Mouse (Mus musculus) kidney, postnatal 0 days (tissue): ENCODE results near the gene Zfp428. TPM values are rescaled to one million over a fixed set of nuclear protein-coding genes. Genes with fewer than 3 reads are reported as not detected.
A peak's percentile ranks its signal among the peaks of the same experiment; 100 is the strongest.

Source experiments
- ATAC-seq: fragments of 200-750 bp; cut with Nextera tagmentation; replicated peaks from 2 replicates; pipeline ENCODE4 v1.8.0; 2017; ENCODE audit warnings: low read depth, moderate number of reproducible peaks, moderate TSS enrichment, moderate library complexity; ENCODE audit not compliant: low FRiP score
- DNase-seq: peaks from one replicate; pipeline ENCODE4 v3.0.0-alpha.2; 2016; ENCODE audit warnings: low spot score
- H3K27ac ChIP-seq: fragments of 300-500 bp; sonication (generic); 2 replicates; pipeline ENCODE4 v1.5.1; 2014; ENCODE audit warnings: mild to moderate bottlenecking
- H3K27me3 ChIP-seq: fragments of 300-500 bp; sonication (generic); 2 replicates; pipeline ENCODE4 v1.6.1; 2014; ENCODE audit warnings: low read length, mixed read lengths; ENCODE audit not compliant: insufficient read depth
- H3K36me3 ChIP-seq: fragments of 300-500 bp; sonication (generic); 2 replicates; pipeline ENCODE4 v1.6.1; 2014; ENCODE audit warnings: low read length, mixed read lengths; ENCODE audit not compliant: insufficient read depth
- H3K4me1 ChIP-seq: fragments of 300-500 bp; sonication (generic); replicated peaks from 2 replicates; pipeline ENCODE4 v1.6.1; 2014; ENCODE audit warnings: antibody characterized with exemption, low read length, mixed read lengths; ENCODE audit not compliant: insufficient read depth
- H3K4me2 ChIP-seq: fragments of 300-500 bp; sonication (generic); 2 replicates; pipeline ENCODE4 v1.6.1; 2014; ENCODE audit warnings: mild to moderate bottlenecking, low read length, moderate library complexity, mixed read lengths
- H3K4me3 ChIP-seq: fragments of 300-500 bp; sonication (generic); replicated peaks from 2 replicates; pipeline ENCODE4 v1.5.1; 2014; ENCODE audit warnings: low read depth, low read length
- H3K9ac ChIP-seq: fragments of 300-500 bp; sonication (generic); 2 replicates; pipeline ENCODE4 v1.6.1; 2014; ENCODE audit warnings: low read depth, low read length
- H3K9me3 ChIP-seq: fragments of 300-500 bp; sonication (generic); replicated peaks from 2 replicates; pipeline ENCODE4 v1.6.1; 2016; ENCODE audit warnings: low read length, inconsistent platforms, mixed read lengths
- CTCF ChIP-seq: IDR thresholded peaks from 2 replicates; pipeline ENCODE4 v1.5.1; 2016; ENCODE audit warnings: antibody characterized with exemption, low read depth, mild to moderate bottlenecking, moderate library complexity
- WGBS: fragments of 180-500 bp; shearing (Covaris S2); extraction: QIAGEN DNeasy Blood & Tissue Kit; methylation state at CpG from one replicate; pipeline ENCODE4 v1.1.7; 2014; 5-methylcytosine and 5-hydroxymethylcytosine counted together
- polyA plus RNA-seq: library from polyadenylated mRNA; unstranded; fragments of >200 nt; fragmentation: Nextera tagmentation; extraction: Ambion mirVana; gene quantifications from 2 replicates; pipeline ENCODE4 v1.2.1, GENCODE M21; 2015

Gene Zfp428
- polyA plus RNA-seq, 1 experiment from 2014 or later, result 41.4 TPM

DNA sequence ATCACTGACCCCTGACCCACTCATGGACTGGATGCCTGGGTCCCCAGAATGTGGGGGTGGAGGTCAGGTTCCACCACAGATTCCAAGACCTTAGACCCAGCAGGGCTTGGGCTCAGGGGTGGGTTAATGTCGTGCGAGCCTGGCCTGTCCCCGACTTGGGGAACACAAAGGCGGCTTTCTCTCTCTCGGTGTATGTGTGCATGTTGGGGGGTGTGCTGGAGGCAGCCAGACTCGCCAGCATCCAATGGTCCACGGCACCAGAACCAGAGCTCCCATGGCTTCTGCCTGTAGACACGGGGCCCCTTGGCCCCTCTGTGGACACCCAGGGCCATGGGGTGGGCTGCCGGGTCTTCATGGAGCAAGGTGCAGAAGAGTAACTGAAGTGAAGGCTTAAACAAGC is 21.3 kb upstream of the Zfp428 start:
- 0 out of 2 replicates have a peak, but pooled peaks cover 4% of the 10 kb centered on the region for H3K4me1 ChIP-seq
- no peak overlapping the region for H3K4me2 ChIP-seq
- DNase-seq, result no peak
- H3K27ac ChIP-seq, result no peak overlapping the region
- 81% methylated on average over 9 of the region's 9 CpGs for WGBS
- H3K4me3 ChIP-seq, result no peak overlapping the region
- no peaks in the 10 kb centered on the region for H3K36me3 ChIP-seq
- no peaks in the 10 kb centered on the region for H3K27me3 ChIP-seq
- no peak for ATAC-seq
- H3K9ac ChIP-seq, result no peak overlapping the region
- TF ChIP-seq CTCF, result no peak
- no peaks in the 10 kb centered on the region for H3K9me3 ChIP-seq

- 28% methylated on average over 9 of the region's 9 CpGs for WGBS
- Histone ChIP-seq H3K36me3 (no peaks in the 10 kb centered on the region), H3K27me3 (no peaks in the 10 kb centered on the region), H3K4me3 (no peak overlapping the region), H3K9ac (no peak overlapping the region), H3K4me2 (no peak overlapping the region), H3K27ac (peak overlapping the region; percentile 16; the same call in 1 of the 2 replicates), H3K9me3 (no peaks in the 10 kb centered on the region), H3K4me1 (no peaks in the 10 kb centered on the region)
- DNase-seq (no peak), ATAC-seq (no peak)
- no peak for TF ChIP-seq CTCF
Observed at GRCm38 (mm10) chr7:24486654-24487130, 20.1 kb upstream of the Zfp428 start.

DNA sequence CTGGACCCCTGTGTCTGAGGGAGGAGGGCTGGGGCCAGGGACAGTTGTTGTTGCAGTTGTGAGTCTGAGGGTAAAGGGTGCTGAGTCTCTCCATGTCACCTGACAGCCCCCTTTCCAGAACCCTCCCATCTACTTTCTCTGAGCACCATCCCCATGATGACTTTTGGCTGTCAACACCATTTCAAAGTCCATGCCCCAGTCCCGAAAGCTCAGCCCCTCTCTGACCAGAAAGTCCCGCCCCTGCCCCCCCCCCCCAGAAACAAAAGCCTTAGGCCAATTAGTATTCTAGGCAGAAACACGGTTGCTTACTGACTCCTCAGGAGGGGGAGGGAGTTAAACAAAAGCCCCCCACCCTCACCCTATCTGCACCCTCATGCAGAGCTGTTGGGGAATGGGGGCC is 19.4 kb upstream of the Zfp428 start:
- no peak overlapping the region for H3K4me2 ChIP-seq
- ATAC-seq (no peak; the same call in 1 of the 2 replicates), DNase-seq (no peak)
- H3K27ac ChIP-seq, result no peak overlapping the region
- no peaks in the 10 kb centered on the region for H3K36me3 ChIP-seq
- no peaks in the 10 kb centered on the region for H3K27me3 ChIP-seq
- no peaks in the 10 kb centered on the region for H3K4me1 ChIP-seq
- no peaks in the 10 kb centered on the region for H3K9me3 ChIP-seq
- 43% methylated on average over 3 of the region's 3 CpGs for WGBS
- no peak overlapping the region for H3K9ac ChIP-seq
- H3K4me3 ChIP-seq, result no peak overlapping the region
- no peak for TF ChIP-seq CTCF

DNA sequence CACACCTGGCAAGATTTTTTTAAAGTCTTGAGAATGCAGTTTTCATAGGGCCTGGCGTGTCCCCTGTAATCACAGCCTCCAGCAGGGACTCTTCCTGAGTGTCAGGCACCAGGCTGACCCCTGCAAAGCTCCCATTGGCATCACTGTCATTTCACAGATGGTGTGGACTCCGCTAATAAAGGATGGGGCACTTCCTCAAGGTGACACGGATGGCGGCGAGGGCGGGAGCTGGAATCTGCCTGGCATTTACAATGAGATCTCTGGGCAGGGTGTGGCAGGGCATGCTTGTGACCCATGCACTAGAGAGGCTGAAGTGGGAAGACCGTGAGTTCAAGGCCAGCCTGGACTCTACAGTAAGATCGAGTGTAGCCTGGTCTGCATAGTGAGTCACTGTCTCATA is 18.5 kb upstream of the Zfp428 start:
- no peak overlapping the region for H3K4me3 ChIP-seq
- no peak overlapping the region for H3K9ac ChIP-seq
- no peaks in the 10 kb centered on the region for H3K4me1 ChIP-seq
- WGBS, result 85% methylated on average over 8 of the region's 8 CpGs
- no peak overlapping the region for H3K4me2 ChIP-seq
- DNase-seq (no peak), ATAC-seq (no peak)
- H3K9me3 ChIP-seq, result no peaks in the 10 kb centered on the region
- H3K27me3 ChIP-seq, result no peaks in the 10 kb centered on the region
- no peaks in the 10 kb centered on the region for H3K36me3 ChIP-seq
- H3K27ac ChIP-seq, result no peak overlapping the region
- TF ChIP-seq CTCF, result no peak

GRCm38 (mm10) chr7:24499856-24500577 is 6.8 kb upstream of the Zfp428 start:
- Histone ChIP-seq H3K4me2 (peak overlapping the region; percentile 59), H3K27ac (no peak overlapping the region), H3K27me3 (0 out of 2 replicates have a peak, but pooled peaks cover 11% of the 10 kb centered on the region), H3K36me3 (no peaks in the 10 kb centered on the region), H3K9ac (0 out of 2 replicates have a peak overlapping the region, but pooled peaks have one; percentile 2), H3K4me1 (peaks cover 8% of the 10 kb centered on the region; the same call in 1 of the 2 replicates), H3K4me3 (peak overlapping the region; percentile 26; the same call in 1 of the 2 replicates), H3K9me3 (no peaks in the 10 kb centered on the region)
- WGBS, result 9% methylated on average over 43 of the region's 43 CpGs
- ATAC-seq (peak; percentile 70), DNase-seq (peak; percentile 70)
- TF ChIP-seq CTCF, result peak; percentile 10; the same call in 1 of the 2 replicates

- Histone ChIP-seq H3K36me3 (no peaks in the 10 kb centered on the region), H3K4me2 (no peak overlapping the region), H3K9ac (no peak overlapping the region), H3K27ac (no peak overlapping the region), H3K4me1 (peaks cover 8% of the 10 kb centered on the region; the same call in 1 of the 2 replicates), H3K4me3 (no peak overlapping the region), H3K27me3 (0 out of 2 replicates have a peak, but pooled peaks cover 11% of the 10 kb centered on the region), H3K9me3 (no peaks in the 10 kb centered on the region)
- TF ChIP-seq CTCF, result peak; percentile 49
- 49% methylated on average over 7 of the region's 7 CpGs for WGBS
- ATAC-seq (no peak), DNase-seq (no peak)
Observed at GRCm38 (mm10) chr7:24500929-24501328, 5.9 kb upstream of the Zfp428 start.
